Mouse (Mus musculus) olfactory bulb, adult 2 months (tissue): ENCODE results near the gene Nlrc5. TPM values are rescaled to one million over a fixed set of nuclear protein-coding genes. Genes with fewer than 3 reads are reported as not detected.

Experiments used
- H3K27ac ChIP-seq: fragments of 200-500 bp; 2 replicates; pipeline ENCODE4 v1.5.1; 2012; ENCODE audit warnings: low read depth, low read length; ENCODE audit not compliant: insufficient read depth
- H3K4me1 ChIP-seq: fragments of 200-500 bp; 2 replicates; pipeline ENCODE4 v1.6.1; 2012; ENCODE audit warnings: low read length; ENCODE audit not compliant: control insufficient read depth, insufficient read depth
- H3K4me3 ChIP-seq: fragments of 200-500 bp; 2 replicates; pipeline ENCODE4 v1.5.1; 2012; ENCODE audit warnings: mild to moderate bottlenecking, low read depth, low read length, moderate library complexity; ENCODE audit not compliant: insufficient read depth
- CTCF ChIP-seq: fragments of 200-500 bp; IDR thresholded peaks from 2 replicates; pipeline ENCODE4 v1.5.1; 2012; ENCODE audit warnings: low read depth, mild to moderate bottlenecking, low read length, moderate library complexity; ENCODE audit not compliant: insufficient read depth
- POLR2A ChIP-seq: fragments of 200-500 bp; IDR thresholded peaks from 2 replicates; pipeline ENCODE4 v1.6.1; 2012; ENCODE audit warnings: mild to moderate bottlenecking, low read depth, low read length, moderate library complexity; ENCODE audit not compliant: insufficient read depth
- WGBS: fragments of 180-500 bp; shearing (Covaris S2); methylation state at CpG from one replicate; pipeline ENCODE4 v1.1.7; 2018; 5-methylcytosine and 5-hydroxymethylcytosine counted together
- polyA plus RNA-seq: library from polyadenylated mRNA; stranded (reverse); fragments of >200 nt; gene quantifications from 2 replicates; pipeline ENCODE4 v1.2.4, GENCODE M21; 2012; ENCODE audit warnings: low replicate concordance; ENCODE audit not compliant: missing spikeins, insufficient read depth, insufficient read length

The Nlrc5 gene
- polyA plus RNA-seq, 1 experiment = not detected

GRCm38 (mm10) chr8:94476846-94477245, 42.7 kb downstream of the Nlrc5 start:
- no peak overlapping the region for H3K27ac ChIP-seq
- WGBS = 82% methylated on average over 7 of the region's 7 CpGs
- no peaks in the 10 kb centered on the region for H3K4me1 ChIP-seq
- TF ChIP-seq CTCF (no peak), POLR2A (no peak)
- H3K4me3 ChIP-seq = no peak overlapping the region

DNA sequence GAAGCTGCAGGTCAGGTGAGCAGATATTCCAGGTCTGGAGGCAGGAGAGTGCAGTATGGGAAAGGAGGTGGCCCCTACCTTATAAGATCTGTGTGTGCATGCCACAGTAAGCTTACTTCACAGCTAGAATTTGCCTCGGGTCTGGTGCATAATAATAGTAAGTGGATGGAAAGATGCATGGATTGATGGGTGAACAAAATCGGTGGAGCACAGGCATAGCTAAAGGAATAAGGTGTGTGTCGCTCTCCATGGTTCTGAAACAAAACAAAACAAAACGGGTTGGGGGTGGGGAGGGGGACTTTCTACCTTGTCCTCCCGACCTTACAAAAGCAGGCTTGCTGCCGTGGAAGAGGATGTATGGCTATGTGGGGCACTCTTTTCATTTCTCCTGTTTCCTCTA, 47.9 kb downstream of the Nlrc5 start:
- TF ChIP-seq POLR2A (no peak), CTCF (no peak)
- Histone ChIP-seq H3K27ac (no peak overlapping the region), H3K4me3 (no peak overlapping the region), H3K4me1 (0 out of 2 replicates have a peak, but pooled peaks cover 4% of the 10 kb centered on the region)
- 20% methylated on average over 6 of the region's 6 CpGs for WGBS

- TF ChIP-seq CTCF (no peak), POLR2A (no peak)
- 75% methylated on average over 3 of the region's 3 CpGs for WGBS
These were observed 51.1 kb downstream of the Nlrc5 start for GRCm38 (mm10) chr8:94485288-94485687.

DNA sequence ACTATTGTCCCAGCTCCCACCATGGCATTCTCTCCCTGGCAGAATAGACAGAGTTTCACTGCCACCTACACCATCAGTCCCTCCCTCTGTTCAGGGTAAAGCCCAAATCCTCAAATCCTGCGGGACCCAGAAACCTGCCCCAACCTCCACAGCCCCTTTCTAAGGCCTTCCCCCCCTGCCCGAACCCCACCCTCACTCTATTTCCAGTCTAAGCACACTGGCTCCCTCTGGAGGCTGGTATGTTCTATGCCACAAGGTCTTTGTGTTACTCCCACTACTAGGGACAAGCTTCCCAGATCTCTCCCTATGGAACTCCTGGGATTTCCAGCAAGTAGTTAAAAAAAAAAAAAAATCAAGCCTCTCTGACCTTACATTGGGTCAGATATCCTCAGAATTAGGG, 51.7 kb downstream of the Nlrc5 start:
- Histone ChIP-seq H3K4me1 (0 out of 2 replicates have a peak, but pooled peaks cover 4% of the 10 kb centered on the region), H3K27ac (no peak overlapping the region), H3K4me3 (no peak overlapping the region)
- TF ChIP-seq CTCF = no peak
- no peak for TF ChIP-seq POLR2A
- WGBS = 14% methylated on average over 2 of the region's 2 CpGs

More at GRCm38 (mm10) chr8:94485288-94485687, 51.1 kb downstream of the Nlrc5 start:
- 0 out of 2 replicates have a peak, but pooled peaks cover 4% of the 10 kb centered on the region for H3K4me1 ChIP-seq
- no peak overlapping the region for H3K27ac ChIP-seq
- H3K4me3 ChIP-seq = no peak overlapping the region

- WGBS = 87% methylated on average over 2 of the region's 2 CpGs
- no peak for TF ChIP-seq CTCF
- TF ChIP-seq POLR2A = no peak
- no peak overlapping the region for H3K4me3 ChIP-seq
- peaks cover 7% of the 10 kb centered on the region for H3K4me1 ChIP-seq
- no peak overlapping the region for H3K27ac ChIP-seq
These were observed 53.9 kb downstream of the Nlrc5 start for GRCm38 (mm10) chr8:94488016-94488415.

DNA sequence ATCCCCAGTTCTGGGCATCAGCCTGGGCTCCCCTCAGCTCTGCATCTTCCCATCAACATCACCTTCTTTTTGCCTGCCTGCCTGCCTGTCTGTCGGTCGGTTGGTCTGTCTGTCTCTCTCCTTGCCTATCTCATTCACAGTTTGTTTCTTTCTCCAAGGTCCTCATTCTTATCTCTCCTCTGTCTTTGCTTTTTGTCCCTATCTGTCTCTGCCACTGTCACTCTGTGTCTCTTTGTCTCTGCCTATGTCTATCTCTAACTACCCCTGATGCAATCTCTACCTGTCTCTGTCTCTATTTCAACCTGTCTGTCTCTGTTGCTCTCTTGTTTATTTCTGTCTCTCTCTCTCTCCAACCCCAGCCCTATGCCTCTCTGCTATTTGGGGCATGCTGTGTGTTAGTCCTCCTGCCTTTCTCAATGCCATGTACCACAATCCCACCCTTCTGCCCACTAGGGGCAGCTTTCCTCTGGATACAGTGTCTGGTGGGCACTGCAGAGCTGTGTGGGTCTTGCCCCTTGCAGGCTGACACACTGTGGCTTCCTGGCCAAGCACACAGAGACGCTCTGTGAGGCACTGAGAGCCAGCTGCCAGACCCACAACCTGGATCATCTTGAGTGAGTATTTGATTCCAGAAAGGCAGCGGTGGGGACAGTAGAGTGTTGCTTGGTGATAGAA, 55.8 kb downstream of the Nlrc5 start:
- Histone ChIP-seq H3K27ac (no peak overlapping the region), H3K4me1 (peaks cover 7% of the 10 kb centered on the region), H3K4me3 (no peak overlapping the region)
- WGBS = 85% methylated on average over 4 of the region's 4 CpGs
- TF ChIP-seq POLR2A (no peak), CTCF (no peak)

DNA sequence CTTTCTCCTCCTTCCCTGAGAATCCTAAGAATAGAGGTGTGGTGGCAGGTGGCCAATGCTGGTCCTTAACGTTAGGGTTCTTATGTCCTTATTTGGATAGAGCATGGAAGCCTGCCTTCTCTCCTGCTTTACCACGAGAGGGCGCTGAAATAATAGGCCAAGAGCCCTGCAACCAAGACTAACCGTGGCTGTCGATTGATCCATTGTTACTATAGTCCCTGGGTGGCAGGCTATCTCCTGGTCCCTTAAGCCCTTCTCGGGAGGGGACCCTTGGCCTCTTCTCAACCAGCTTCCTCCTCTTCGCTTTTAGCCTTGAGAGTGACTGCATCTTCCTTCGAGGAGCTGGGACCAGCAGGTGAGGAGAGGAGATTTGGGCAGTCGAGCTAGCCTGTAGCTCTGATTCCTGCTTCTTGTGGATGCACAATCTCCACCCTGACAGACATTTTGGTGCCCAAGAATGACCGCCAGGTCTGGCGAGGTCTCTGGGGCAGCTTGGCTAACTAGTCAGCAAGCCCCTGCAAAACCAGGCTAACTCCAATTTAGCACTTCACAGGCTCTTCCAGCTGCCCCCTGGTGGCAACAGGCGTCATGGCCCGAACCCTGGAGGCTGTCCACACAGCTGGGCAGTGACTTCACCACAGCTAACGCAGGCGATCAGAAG, 58.0 kb downstream of the Nlrc5 start:
- Histone ChIP-seq H3K27ac (no peak overlapping the region), H3K4me1 (peaks cover 3% of the 10 kb centered on the region), H3K4me3 (peak overlapping the region; percentile 6; the same call in 1 of the 2 replicates)
- 2% methylated on average over 15 of the region's 15 CpGs for WGBS
- TF ChIP-seq CTCF = peak; percentile 86
- no peak for TF ChIP-seq POLR2A

GRCm38 (mm10) chr8:94493240-94493639, 59.1 kb downstream of the Nlrc5 start:
- Histone ChIP-seq H3K4me1 (peaks cover 8% of the 10 kb centered on the region), H3K4me3 (no peak overlapping the region), H3K27ac (no peak overlapping the region)
- WGBS = 79% methylated on average over 1 of the region's 1 CpGs
- TF ChIP-seq POLR2A = no peak
- no peak for TF ChIP-seq CTCF

DNA sequence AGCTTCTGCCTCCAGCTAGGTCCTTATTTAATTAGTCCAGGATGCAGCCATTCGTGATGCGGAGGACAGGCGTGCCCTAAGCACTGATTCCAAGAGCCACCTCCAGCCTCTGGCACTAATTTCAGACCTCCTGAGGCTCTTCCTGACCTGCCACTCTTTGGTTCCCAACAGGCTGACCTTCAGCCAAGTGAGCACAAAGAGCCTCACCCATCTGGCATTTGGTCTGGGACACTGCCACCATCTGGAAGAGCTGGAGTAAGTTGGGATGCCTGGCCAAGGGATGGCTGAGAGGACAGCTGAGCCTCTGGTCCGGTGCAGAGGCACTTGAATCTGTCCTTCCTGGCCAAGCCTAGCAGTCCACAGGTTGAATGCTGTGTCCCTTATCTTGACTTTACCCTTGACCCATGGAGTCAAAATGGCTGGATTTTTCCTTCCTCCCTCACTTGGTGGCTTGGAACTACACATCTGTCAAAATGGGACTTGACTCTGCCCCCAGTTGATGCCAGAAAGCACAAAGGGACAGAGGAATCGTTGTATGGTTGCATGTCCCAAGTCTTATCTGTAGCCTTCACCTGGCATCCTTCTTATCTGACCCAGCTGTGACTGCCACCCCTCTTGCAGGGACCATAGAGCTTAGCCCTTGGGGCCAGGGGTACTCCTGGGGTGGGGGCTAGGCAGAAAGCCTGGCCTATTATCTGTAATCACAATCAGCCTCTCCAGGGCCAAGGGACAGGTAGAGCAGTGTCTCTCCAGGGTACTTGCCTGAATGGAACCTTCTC, 81.5 kb downstream of the Nlrc5 start:
- 61% methylated on average over 5 of the region's 5 CpGs for WGBS
- Histone ChIP-seq H3K27ac (no peak overlapping the region), H3K4me3 (no peak overlapping the region), H3K4me1 (peaks cover 17% of the 10 kb centered on the region)
- no peak for TF ChIP-seq CTCF
- no peak for TF ChIP-seq POLR2A
